In the genomic region with DNA sequence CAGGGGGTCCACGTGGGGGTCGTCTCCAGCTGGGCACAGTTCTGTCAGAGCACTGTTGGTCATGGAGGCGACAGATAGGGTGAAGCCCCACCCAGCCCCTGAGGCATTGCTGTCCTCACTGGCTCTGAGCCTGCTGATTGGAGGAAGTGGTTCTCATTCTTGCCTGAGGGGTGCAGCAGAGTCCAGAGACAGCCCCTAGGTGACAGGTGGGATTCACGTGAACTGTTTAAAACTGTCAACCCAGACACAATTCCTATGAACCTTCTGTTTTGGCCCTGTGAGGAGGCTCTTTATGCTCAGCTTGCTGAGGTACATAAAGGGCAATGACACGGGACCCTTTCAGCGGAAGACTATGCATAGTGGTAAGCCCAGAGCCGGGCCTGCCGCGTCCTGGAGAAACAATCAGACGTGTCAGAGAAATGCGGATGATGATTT, we compare ENCODE assay signal across 10 mouse cellular contexts.
DNase-seq lines count a peak whose midpoint lies in the region; ATAC-seq and TF ChIP-seq lines count a peak whose summit lies in the region.
"Had no signal": no experiment of that assay in that cellular context is flagged by ENCODE, and none has a peak within 500 bp of the region (broad histone marks: within the 10 kb centered on the region; RNA-seq: fewer than 3 reads in every experiment).

No protein-coding gene starts in this region.

- no peaks in the 10 kb centered on the region for H3K36me3 ChIP-seq in lung, postnatal 0 days (ENCODE audit: insufficient read depth, low read length)
- H3K36me3 ChIP-seq in forebrain, embryonic 16.5 days (ENCODE audit: control insufficient read depth, insufficient read depth), result no peaks in the 10 kb centered on the region
- no peaks in the 10 kb centered on the region for H3K36me3 ChIP-seq in midbrain, embryonic 15.5 days (replicated peaks)
- H3K36me3 ChIP-seq: heart, embryonic 15.5 days had no signal

- no peak for TF ChIP-seq EP300 in lung, postnatal 0 days (IDR thresholded peaks at IDR 0.05)

- intact Hi-C loops in left cerebral cortex, postnatal 10 days (cut with DNase I), result no loop called here

- TF ChIP-seq CTCF in lung, postnatal 0 days (IDR thresholded peaks at IDR 0.05), result peak; percentile 37

- no peak for DNase-seq in lung, postnatal 0 days (ENCODE audit: low spot score)
- no peak for DNase-seq in lung, postnatal 36 days
- DNase-seq in left cerebral cortex, postnatal 10 days (ENCODE audit: extremely low spot score in 1 of 2, low spot score in 2 of 2), result peak; percentile 31 to 42
- DNase-seq in T-cell, adult 2 months (ENCODE audit: low spot score), result no peak
- no peak for DNase-seq in lung, postnatal 4 days
- DNase-seq in adrenal gland, postnatal 4 days (ENCODE audit: low spot score in 2 of 2), result no peak

- 64% methylated on average over 11 of the region's 11 CpGs for WGBS in lung, postnatal 0 days
- 13% methylated on average over 11 of the region's 11 CpGs for WGBS in forebrain, embryonic 16.5 days
- WGBS in midbrain, embryonic 15.5 days, result 38% methylated on average over 11 of the region's 11 CpGs

- ATAC-seq in lung, postnatal 0 days, result 0 out of 2 replicates have a peak, but pooled peaks have one; percentile 17
- ATAC-seq in forebrain, embryonic 16.5 days, result peak; percentile 75
- peak; percentile 64 for ATAC-seq in midbrain, embryonic 15.5 days (replicated peaks)

- H3K27ac ChIP-seq in lung, postnatal 0 days (ENCODE audit: low read length), result no peak overlapping the region
- peak overlapping the region; percentile 78 for H3K27ac ChIP-seq in forebrain, embryonic 16.5 days (ENCODE audit: low read length)
- peak overlapping the region; percentile 51 for H3K27ac ChIP-seq in midbrain, embryonic 15.5 days
- H3K27ac ChIP-seq: heart, embryonic 15.5 days had no signal

- no peaks in the 10 kb centered on the region for H3K9me3 ChIP-seq in lung, postnatal 0 days (ENCODE audit: low read length)
- H3K9me3 ChIP-seq in forebrain, embryonic 16.5 days (ENCODE audit: control insufficient read depth, low read length), result no peaks in the 10 kb centered on the region
- H3K9me3 ChIP-seq in midbrain, embryonic 15.5 days, result no peaks in the 10 kb centered on the region
- H3K9me3 ChIP-seq: heart, embryonic 15.5 days had no signal

- no peak overlapping the region for H3K4me3 ChIP-seq in lung, postnatal 0 days (ENCODE audit: low read depth, low read length)
- H3K4me3 ChIP-seq in forebrain, embryonic 16.5 days (replicated peaks; ENCODE audit: low read length), result no peak overlapping the region
- H3K4me3 ChIP-seq in midbrain, embryonic 15.5 days, result no peak overlapping the region
- H3K4me3 ChIP-seq: heart, embryonic 15.5 days; myocyte had no signal

- no peaks in the 10 kb centered on the region for H3K4me1 ChIP-seq in lung, postnatal 0 days (ENCODE audit: insufficient read depth, low read depth, low read length)
- H3K4me1 ChIP-seq in forebrain, embryonic 16.5 days (replicated peaks; ENCODE audit: control insufficient read depth, insufficient read depth, low read length), result peaks cover 27% of the 10 kb centered on the region
- peaks cover 39% of the 10 kb centered on the region for H3K4me1 ChIP-seq in midbrain, embryonic 15.5 days

- no peaks in the 10 kb centered on the region for H3K27me3 ChIP-seq in lung, postnatal 0 days (replicated peaks; ENCODE audit: insufficient read depth, low read length)
- no peaks in the 10 kb centered on the region for H3K27me3 ChIP-seq in forebrain, embryonic 16.5 days (replicated peaks; ENCODE audit: control insufficient read depth, insufficient read depth, low read length)
- 0 out of 2 replicates have a peak, but pooled peaks cover 3% of the 10 kb centered on the region for H3K27me3 ChIP-seq in midbrain, embryonic 15.5 days (replicated peaks)
- H3K27me3 ChIP-seq: heart, embryonic 15.5 days had no signal

- H3K4me2 ChIP-seq in lung, postnatal 0 days (replicated peaks; ENCODE audit: low read depth, low read length), result no peak overlapping the region
- peak overlapping the region; percentile 49 for H3K4me2 ChIP-seq in forebrain, embryonic 16.5 days (ENCODE audit: low read length)
- peak overlapping the region; percentile 11 for H3K4me2 ChIP-seq in midbrain, embryonic 15.5 days
- H3K4me2 ChIP-seq: heart, embryonic 15.5 days had no signal

- H3K9ac ChIP-seq in lung, postnatal 0 days (replicated peaks; ENCODE audit: low read depth), result no peak overlapping the region
- H3K9ac ChIP-seq in forebrain, embryonic 16.5 days (replicated peaks; ENCODE audit: low read depth, low read length), result peak overlapping the region; percentile 23; the same call in 1 of the 2 replicates
- H3K9ac ChIP-seq in midbrain, embryonic 15.5 days, result no peak overlapping the region
- H3K9ac ChIP-seq: heart, embryonic 15.5 days had no signal

Comparison
In these comparisons a context has a peak if more than half of its experiments do, and no peak if none do; other contexts are left out.
1. ATAC-seq: peak in every context shown above with its lines; median percentile 75 in forebrain, embryonic 16.5 days; 64 in midbrain, embryonic 15.5 days; 17 in lung, postnatal 0 days.
2. DNase-seq: peak in left cerebral cortex, postnatal 10 days (2 of 2); none in lung, postnatal 0 days (single experiment), lung, postnatal 36 days (single experiment), T-cell, adult 2 months (single experiment), lung, postnatal 4 days (0 of 2) and adrenal gland, postnatal 4 days (0 of 2).